ENCODE assay signal across 23 mouse cellular contexts in genomic region chr1:162043216-162043615, GRCm38 (mm10).
DNase-seq lines count a peak whose midpoint lies in the region; ATAC-seq and TF ChIP-seq lines count a peak whose summit lies in the region.
"Had no signal": no experiment of that assay in that cellular context is flagged by ENCODE, and none has a peak within 500 bp of the region (broad histone marks: within the 10 kb centered on the region; RNA-seq: fewer than 3 reads in every experiment).

No protein-coding gene starts in this region.

- H3K36me3 ChIP-seq in hindbrain, embryonic 10.5 days, result no peaks in the 10 kb centered on the region
- H3K36me3 ChIP-seq in hindbrain, embryonic 16.5 days (ENCODE audit: control insufficient read depth, insufficient read depth, low read length), result no peaks in the 10 kb centered on the region
- no peaks in the 10 kb centered on the region for H3K36me3 ChIP-seq in embryonic facial prominence, embryonic 10.5 days (replicated peaks)
- no peaks in the 10 kb centered on the region for H3K36me3 ChIP-seq in embryonic facial prominence, embryonic 14.5 days (ENCODE audit: control insufficient read depth, insufficient read depth, low read length)
- no peaks in the 10 kb centered on the region for H3K36me3 ChIP-seq in limb, embryonic 14.5 days (ENCODE audit: control insufficient read depth, insufficient read depth, low read length)
- H3K36me3 ChIP-seq in forebrain, embryonic 11.5 days (ENCODE audit: control insufficient read depth, insufficient read depth, low read length), result no peaks in the 10 kb centered on the region
- H3K36me3 ChIP-seq: forebrain, embryonic 10.5 days; G1E; lung, embryonic 15.5 days; neural tube, embryonic 12.5 days had no signal

- no peak for ATAC-seq in hindbrain, embryonic 16.5 days
- ATAC-seq in embryonic facial prominence, embryonic 14.5 days (ENCODE audit: low read depth), result no peak
- no peak for ATAC-seq in limb, embryonic 14.5 days (ENCODE audit: low FRiP score, low read depth)
- no peak for ATAC-seq in forebrain, embryonic 11.5 days (replicated peaks; ENCODE audit: low FRiP score)
- no peak for ATAC-seq in monocyte, adult 5-6 weeks (replicated peaks; ENCODE audit: insufficient number of reproducible peaks, low FRiP score, low TSS enrichment, poor library complexity, severe bottlenecking)
- ATAC-seq: CD4-positive, CD25-positive, alpha-beta regulatory T cell, adult 4 months had no signal

- peak overlapping the region; percentile 35; the same call in 1 of the 2 replicates for H3K27ac ChIP-seq in hindbrain, embryonic 10.5 days
- H3K27ac ChIP-seq in hindbrain, embryonic 16.5 days (ENCODE audit: low read depth, low read length), result no peak overlapping the region
- H3K27ac ChIP-seq in embryonic facial prominence, embryonic 10.5 days (replicated peaks), result peak overlapping the region; percentile 82
- peak overlapping the region; percentile 86 for H3K27ac ChIP-seq in embryonic facial prominence, embryonic 14.5 days (replicated peaks; ENCODE audit: low read depth, low read length)
- peak overlapping the region; percentile 88 for H3K27ac ChIP-seq in limb, embryonic 14.5 days (replicated peaks; ENCODE audit: low read depth, low read length)
- no peak overlapping the region for H3K27ac ChIP-seq in forebrain, embryonic 11.5 days (ENCODE audit: low read depth, low read length)
- H3K27ac ChIP-seq: layer of hippocampus, adult 2 months; liver, embryonic 14.5 days; neural tube, embryonic 12.5 days had no signal

- H3K4me2 ChIP-seq in hindbrain, embryonic 16.5 days (ENCODE audit: low read length), result no peak overlapping the region
- no peak overlapping the region for H3K4me2 ChIP-seq in embryonic facial prominence, embryonic 14.5 days (ENCODE audit: low read depth, low read length)
- H3K4me2 ChIP-seq in limb, embryonic 14.5 days (replicated peaks; ENCODE audit: low read depth, low read length, severe bottlenecking), result no peak overlapping the region
- no peak overlapping the region for H3K4me2 ChIP-seq in forebrain, embryonic 11.5 days (ENCODE audit: low read depth, low read length, severe bottlenecking)
- H3K4me2 ChIP-seq: lung, embryonic 15.5 days; neural tube, embryonic 12.5 days had no signal

- TF ChIP-seq POLR2A in limb, embryonic 14.5 days (IDR thresholded peaks at IDR 0.05; ENCODE audit: borderline replicate concordance, extremely low read depth, insufficient read depth, insufficient read length), result no peak

- H3K9ac ChIP-seq in hindbrain, embryonic 16.5 days (ENCODE audit: low read depth, low read length), result no peak overlapping the region
- H3K9ac ChIP-seq in embryonic facial prominence, embryonic 14.5 days (ENCODE audit: low read depth, low read length), result no peak overlapping the region
- no peak overlapping the region for H3K9ac ChIP-seq in limb, embryonic 14.5 days (ENCODE audit: low read depth, low read length, severe bottlenecking)
- H3K9ac ChIP-seq in forebrain, embryonic 11.5 days (ENCODE audit: low read length), result no peak overlapping the region
- H3K9ac ChIP-seq: liver, embryonic 14.5 days; lung, embryonic 15.5 days; neural tube, embryonic 12.5 days had no signal

- no peaks in the 10 kb centered on the region for H3K9me3 ChIP-seq in hindbrain, embryonic 10.5 days
- no peaks in the 10 kb centered on the region for H3K9me3 ChIP-seq in hindbrain, embryonic 16.5 days (ENCODE audit: control insufficient read depth, low read length)
- H3K9me3 ChIP-seq in embryonic facial prominence, embryonic 10.5 days, result no peaks in the 10 kb centered on the region
- no peaks in the 10 kb centered on the region for H3K9me3 ChIP-seq in embryonic facial prominence, embryonic 14.5 days (ENCODE audit: control insufficient read depth, low read length)
- H3K9me3 ChIP-seq in limb, embryonic 14.5 days (ENCODE audit: control insufficient read depth, low read length), result no peaks in the 10 kb centered on the region
- no peaks in the 10 kb centered on the region for H3K9me3 ChIP-seq in forebrain, embryonic 11.5 days (ENCODE audit: control insufficient read depth, low read length)
- H3K9me3 ChIP-seq: forebrain, embryonic 10.5 days; G1E; lung, embryonic 15.5 days; neural tube, embryonic 12.5 days had no signal

- H3K4me3 ChIP-seq in hindbrain, embryonic 10.5 days, result no peak overlapping the region
- no peak overlapping the region for H3K4me3 ChIP-seq in hindbrain, embryonic 16.5 days (ENCODE audit: low read length)
- H3K4me3 ChIP-seq in embryonic facial prominence, embryonic 10.5 days, result no peak overlapping the region
- H3K4me3 ChIP-seq in embryonic facial prominence, embryonic 14.5 days (ENCODE audit: low read depth, low read length), result no peak overlapping the region
- H3K4me3 ChIP-seq in limb, embryonic 14.5 days (replicated peaks; ENCODE audit: low read length), result no peak overlapping the region
- no peak overlapping the region for H3K4me3 ChIP-seq in forebrain, embryonic 11.5 days (ENCODE audit: low read depth, low read length)
- H3K4me3 ChIP-seq: forebrain, embryonic 10.5 days; layer of hippocampus, adult 2 months; lung, embryonic 15.5 days; neural tube, embryonic 12.5 days had no signal

- DNase-seq in hindbrain, embryonic 10.5 days (ENCODE audit: low spot score), result no peak
- no peak for DNase-seq in embryonic facial prominence, embryonic 10.5 days (ENCODE audit: low spot score)
- DNase-seq in embryonic facial prominence, embryonic 14.5 days (ENCODE audit: low spot score), result no peak
- no peak for DNase-seq in limb, embryonic 14.5 days (ENCODE audit: low spot score)
- DNase-seq in forebrain, embryonic 11.5 days (ENCODE audit: low spot score), result no peak
- DNase-seq: adrenal gland, postnatal 25 days; cerebellum, adult 11 months; cerebellum, postnatal 36 days; heart, postnatal 14 days; kidney, adult 8-10 months; kidney, postnatal 14 days; layer of hippocampus, postnatal 36 days; lung, postnatal 4 days; thymus, postnatal 36 days had no signal

- no peaks in the 10 kb centered on the region for H3K27me3 ChIP-seq in hindbrain, embryonic 10.5 days (ENCODE audit: insufficient read depth, poor library complexity, severe bottlenecking)
- H3K27me3 ChIP-seq in hindbrain, embryonic 16.5 days (replicated peaks; ENCODE audit: control insufficient read depth, insufficient read depth, low read length), result no peaks in the 10 kb centered on the region
- no peaks in the 10 kb centered on the region for H3K27me3 ChIP-seq in embryonic facial prominence, embryonic 10.5 days (replicated peaks; ENCODE audit: low read depth, poor library complexity, severe bottlenecking)
- no peaks in the 10 kb centered on the region for H3K27me3 ChIP-seq in embryonic facial prominence, embryonic 14.5 days (replicated peaks; ENCODE audit: control insufficient read depth, insufficient read depth, low read length)
- no peaks in the 10 kb centered on the region for H3K27me3 ChIP-seq in limb, embryonic 14.5 days (ENCODE audit: control insufficient read depth, insufficient read depth, low read length)
- no peaks in the 10 kb centered on the region for H3K27me3 ChIP-seq in forebrain, embryonic 11.5 days (ENCODE audit: control insufficient read depth, insufficient read depth, low read length)
- H3K27me3 ChIP-seq: lung, embryonic 15.5 days; neural tube, embryonic 12.5 days had no signal

- 84% methylated on average over 1 of the region's 1 CpGs for WGBS in hindbrain, embryonic 10.5 days
- WGBS in hindbrain, embryonic 16.5 days, result 86% methylated on average over 1 of the region's 1 CpGs
- 86% methylated on average over 1 of the region's 1 CpGs for WGBS in embryonic facial prominence, embryonic 10.5 days
- 45% methylated on average over 1 of the region's 1 CpGs for WGBS in embryonic facial prominence, embryonic 14.5 days
- 65% methylated on average over 1 of the region's 1 CpGs for WGBS in limb, embryonic 14.5 days
- WGBS in forebrain, embryonic 11.5 days, result 84% methylated on average over 1 of the region's 1 CpGs

- peaks cover 31% of the 10 kb centered on the region for H3K4me1 ChIP-seq in hindbrain, embryonic 10.5 days (replicated peaks)
- no peaks in the 10 kb centered on the region for H3K4me1 ChIP-seq in hindbrain, embryonic 16.5 days (ENCODE audit: control insufficient read depth, insufficient read depth, low read depth, low read length)
- H3K4me1 ChIP-seq in embryonic facial prominence, embryonic 10.5 days, result peaks cover 42% of the 10 kb centered on the region
- peaks cover 53% of the 10 kb centered on the region for H3K4me1 ChIP-seq in embryonic facial prominence, embryonic 14.5 days (ENCODE audit: control insufficient read depth, insufficient read depth, low read length)
- H3K4me1 ChIP-seq in limb, embryonic 14.5 days (ENCODE audit: control insufficient read depth, insufficient read depth, low read length), result peaks cover 57% of the 10 kb centered on the region
- H3K4me1 ChIP-seq in forebrain, embryonic 11.5 days (replicated peaks; ENCODE audit: control insufficient read depth, insufficient read depth, low read length), result no peaks in the 10 kb centered on the region

Comparison
In these comparisons a context has a peak if more than half of its experiments do, and no peak if none do; other contexts are left out.
1. H3K27ac ChIP-seq: peak in hindbrain, embryonic 10.5 days (single experiment), embryonic facial prominence, embryonic 10.5 days (single experiment), embryonic facial prominence, embryonic 14.5 days (single experiment) and limb, embryonic 14.5 days (single experiment); none in hindbrain, embryonic 16.5 days (single experiment) and forebrain, embryonic 11.5 days (single experiment).